11 mouse cellular contexts compared by ENCODE assay signal in the genomic region with DNA sequence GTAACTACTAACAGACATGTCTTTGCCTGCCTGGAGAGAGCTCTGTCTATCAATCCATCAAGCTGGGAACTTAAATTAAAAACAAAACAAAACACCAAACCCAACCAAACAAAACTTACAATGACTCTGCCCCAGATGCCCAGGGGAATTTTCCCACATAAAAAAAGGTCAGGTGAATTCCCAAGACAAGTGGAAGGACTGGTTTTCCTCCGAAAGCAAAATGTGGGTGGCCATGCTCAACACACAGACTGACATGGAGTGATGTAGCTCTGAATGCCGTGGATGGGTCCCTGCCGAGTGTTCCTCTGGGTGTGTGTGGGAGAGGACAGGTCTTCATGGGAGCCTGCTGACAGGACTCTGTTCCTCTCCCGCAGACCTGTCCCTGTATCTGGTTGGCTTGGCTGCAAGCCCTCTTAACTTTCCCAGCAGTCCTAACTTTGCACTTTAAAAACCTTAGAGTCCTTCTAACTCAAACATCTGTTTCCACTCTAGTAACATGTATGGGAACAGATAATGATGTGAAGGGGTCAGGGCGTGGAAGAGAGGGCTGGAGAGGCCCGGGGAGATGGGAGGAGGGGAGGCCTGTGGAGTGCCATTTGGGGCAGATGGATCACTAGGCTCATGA. TPM values are rescaled to one million over a fixed set of nuclear protein-coding genes. Genes with fewer than 3 reads are reported as not detected.
DNase-seq lines count a peak whose midpoint lies in the region; ATAC-seq and TF ChIP-seq lines count a peak whose summit lies in the region.
"Had no signal": no experiment of that assay in that cellular context is flagged by ENCODE, and none has a peak within 500 bp of the region (broad histone marks: within the 10 kb centered on the region; RNA-seq: fewer than 3 reads in every experiment).

No protein-coding gene starts in this region.

- no peak for ATAC-seq in hindbrain, postnatal 0 days
- ATAC-seq in intestine, embryonic 16.5 days: no peak

- H3K9ac ChIP-seq in hindbrain, postnatal 0 days (replicated peaks; ENCODE audit: low read length): no peak overlapping the region
- no peak overlapping the region for H3K9ac ChIP-seq in ES-Bruce4 (ENCODE audit: low read depth, poor library complexity, severe bottlenecking)
- 0 out of 2 replicates have a peak overlapping the region, but pooled peaks have one; percentile 27 for H3K9ac ChIP-seq in intestine, embryonic 16.5 days (ENCODE audit: low read depth, low read length)

- H3K4me2 ChIP-seq in hindbrain, postnatal 0 days (ENCODE audit: low read depth, low read length): no peak overlapping the region
- H3K4me2 ChIP-seq in intestine, embryonic 16.5 days (ENCODE audit: low read depth, low read length): no peak overlapping the region

- intact Hi-C loops in left cerebral cortex, postnatal 36 days (cut with DNase I): no loop called here

- H3K27me3 ChIP-seq in hindbrain, embryonic 10.5 days (ENCODE audit: insufficient read depth, poor library complexity, severe bottlenecking): no peaks in the 10 kb centered on the region
- H3K27me3 ChIP-seq in hindbrain, postnatal 0 days (ENCODE audit: insufficient read depth, low read length): no peaks in the 10 kb centered on the region
- no peaks in the 10 kb centered on the region; the same call in 1 of the 2 replicates for H3K27me3 ChIP-seq in ES-Bruce4 (ENCODE audit: control insufficient read depth, insufficient read depth, low read length, poor library complexity, severe bottlenecking)
- no peaks in the 10 kb centered on the region for H3K27me3 ChIP-seq in intestine, embryonic 16.5 days (replicated peaks; ENCODE audit: control insufficient read depth, insufficient read depth, low read length)

- peaks cover 49% of the 10 kb centered on the region for H3K4me1 ChIP-seq in hindbrain, embryonic 10.5 days (replicated peaks)
- no peaks in the 10 kb centered on the region for H3K4me1 ChIP-seq in hindbrain, postnatal 0 days (ENCODE audit: insufficient read depth, low read length)
- peaks cover 2% of the 10 kb centered on the region for H3K4me1 ChIP-seq in ES-Bruce4 (ENCODE audit: control insufficient read depth, insufficient read depth, low read length)
- H3K4me1 ChIP-seq in intestine, embryonic 16.5 days (ENCODE audit: control insufficient read depth, insufficient read depth, low read length): peaks cover 7% of the 10 kb centered on the region; the same call in 1 of the 2 replicates

- no peak for TF ChIP-seq EP300 in ES-Bruce4 (IDR thresholded peaks at IDR 0.05; ENCODE audit: insufficient read depth, low read depth, low read length)

- H3K36me3 ChIP-seq in hindbrain, embryonic 10.5 days: no peaks in the 10 kb centered on the region
- H3K36me3 ChIP-seq in hindbrain, postnatal 0 days (ENCODE audit: insufficient read depth, low read length): no peaks in the 10 kb centered on the region
- no peaks in the 10 kb centered on the region for H3K36me3 ChIP-seq in ES-Bruce4 (ENCODE audit: control insufficient read depth, insufficient read depth, low read length, poor library complexity, severe bottlenecking)
- H3K36me3 ChIP-seq in intestine, embryonic 16.5 days (ENCODE audit: control insufficient read depth, insufficient read depth, low read length): no peaks in the 10 kb centered on the region

- H3K9me3 ChIP-seq in hindbrain, embryonic 10.5 days: no peaks in the 10 kb centered on the region
- no peaks in the 10 kb centered on the region for H3K9me3 ChIP-seq in hindbrain, postnatal 0 days (ENCODE audit: low read length)
- no peaks in the 10 kb centered on the region for H3K9me3 ChIP-seq in ES-Bruce4 (replicated peaks; ENCODE audit: control insufficient read depth, insufficient read depth, low read length, poor library complexity, severe bottlenecking)
- H3K9me3 ChIP-seq in intestine, embryonic 16.5 days (ENCODE audit: control insufficient read depth, low read length): no peaks in the 10 kb centered on the region

- no peak overlapping the region for H3K4me3 ChIP-seq in hindbrain, embryonic 10.5 days
- no peak overlapping the region for H3K4me3 ChIP-seq in hindbrain, postnatal 0 days (ENCODE audit: low read length)
- no peak overlapping the region for H3K4me3 ChIP-seq in ES-Bruce4 (ENCODE audit: low read depth, low read length)
- no peak overlapping the region for H3K4me3 ChIP-seq in intestine, embryonic 16.5 days (ENCODE audit: low read length)
- H3K4me3 ChIP-seq: layer of hippocampus, adult 2 months; myocyte had no signal

- no peak for DNase-seq in hindbrain, embryonic 10.5 days (ENCODE audit: low spot score)
- no peak for DNase-seq in hindbrain, postnatal 0 days (ENCODE audit: low spot score)
- DNase-seq in embryo, embryonic 9.5 days (ENCODE audit: extremely low spot score): peak; percentile 61
- DNase-seq in thymus, postnatal 25 days: no peak
- no peak for DNase-seq in thymus, postnatal 36 days
- no peak for DNase-seq in left cerebral cortex, postnatal 36 days (ENCODE audit: low spot score in 2 of 2)

- WGBS in hindbrain, embryonic 10.5 days: 55% methylated on average over 6 of the region's 6 CpGs
- 55% methylated on average over 6 of the region's 6 CpGs for WGBS in hindbrain, postnatal 0 days
- 44% methylated on average over 6 of the region's 6 CpGs for WGBS in intestine, embryonic 16.5 days

- peak overlapping the region; percentile 72 for H3K27ac ChIP-seq in hindbrain, embryonic 10.5 days
- H3K27ac ChIP-seq in hindbrain, postnatal 0 days: no peak overlapping the region
- 0 out of 2 replicates have a peak overlapping the region, but pooled peaks have one; percentile 13 for H3K27ac ChIP-seq in ES-Bruce4 (ENCODE audit: insufficient read depth, low read length)
- no peak overlapping the region for H3K27ac ChIP-seq in intestine, embryonic 16.5 days (ENCODE audit: low read length)
- H3K27ac ChIP-seq: layer of hippocampus, adult 2 months had no signal

- no peak for TF ChIP-seq POLR2A in ES-Bruce4 (IDR thresholded peaks at IDR 0.05; ENCODE audit: insufficient read depth, low read length)

- TF ChIP-seq CTCF in hindbrain, postnatal 0 days (IDR thresholded peaks at IDR 0.05; ENCODE audit: low read depth): no peak
- no peak for TF ChIP-seq CTCF in ES-Bruce4 (IDR thresholded peaks at IDR 0.05; ENCODE audit: low read depth, low read length)

RNA-seq across cellular contexts. Expression of a gene that starts 9.9 kb away (rescaled TPM):
- 9.7 and 10.7 TPM in 2 replicates for polyA plus RNA-seq in hindbrain, embryonic 10.5 days (2016; fragmentation: Nextera tagmentation; extraction: Ambion mirVana)
- 8.9 and 11.4 TPM in 2 replicates for total RNA-seq in hindbrain, postnatal 0 days (2014; rRNA removed)
- polyA plus RNA-seq in hindbrain, postnatal 0 days (2015; fragmentation: Nextera tagmentation; extraction: Ambion mirVana): 4.6 and 4.8 TPM in 2 replicates
- 2.6 and 3.3 TPM in 2 replicates for polyA plus RNA-seq in ES-Bruce4 (2011; ENCODE audit: insufficient read depth, insufficient read length, low read depth, missing spikeins)
- polyA plus RNA-seq in intestine, embryonic 16.5 days (2015; fragmentation: Nextera tagmentation; extraction: Ambion mirVana): 5.1 and 5.2 TPM in 2 replicates
- 1 to 10 TPM; 2.7 to 2.9 TPM for total RNA-seq in left cerebral cortex, postnatal 36 days (2021)

RNA-seq across cellular contexts. Expression of a gene that starts 13.7 kb away (rescaled TPM):
- 0.50 and 0.72 TPM in 2 replicates for polyA plus RNA-seq in hindbrain, embryonic 10.5 days (2016; fragmentation: Nextera tagmentation; extraction: Ambion mirVana)
- total RNA-seq in hindbrain, postnatal 0 days (2014; rRNA removed): 0.86 and 1.9 TPM in 2 replicates
- polyA plus RNA-seq in hindbrain, postnatal 0 days (2015; fragmentation: Nextera tagmentation; extraction: Ambion mirVana): 0.19 and 0.38 TPM in 2 replicates
- polyA plus RNA-seq in ES-Bruce4 (2011; ENCODE audit: insufficient read depth, insufficient read length, low read depth, missing spikeins): not detected in 2 replicates
- polyA plus RNA-seq in intestine, embryonic 16.5 days (2015; fragmentation: Nextera tagmentation; extraction: Ambion mirVana): 0.15 and 0.22 TPM in 2 replicates
- total RNA-seq in left cerebral cortex, postnatal 36 days (2021): under 1 TPM; 0.25 to 0.27 TPM
- polyA plus RNA-seq: CD4-positive, CD25-positive, alpha-beta regulatory T cell, adult 4 months had no signal

RNA-seq across cellular contexts. Expression of a gene that starts 53.3 kb away (rescaled TPM):
- polyA plus RNA-seq in hindbrain, embryonic 10.5 days (2016; fragmentation: Nextera tagmentation; extraction: Ambion mirVana): 6.4 and 10.0 TPM in 2 replicates
- 30.9 and 33.9 TPM in 2 replicates for total RNA-seq in hindbrain, postnatal 0 days (2014; rRNA removed)
- 16.3 and 19.2 TPM in 2 replicates for polyA plus RNA-seq in hindbrain, postnatal 0 days (2015; fragmentation: Nextera tagmentation; extraction: Ambion mirVana)
- 0.87 and 1.2 TPM in 2 replicates for polyA plus RNA-seq in ES-Bruce4 (2011; ENCODE audit: insufficient read depth, insufficient read length, low read depth, missing spikeins)
- 8.2 and 8.3 TPM in 2 replicates for polyA plus RNA-seq in intestine, embryonic 16.5 days (2015; fragmentation: Nextera tagmentation; extraction: Ambion mirVana)
- total RNA-seq in left cerebral cortex, postnatal 36 days (2021): 10 to 100 TPM; 11.5 to 12.7 TPM

Comparison
In these comparisons a context has a peak if more than half of its experiments do, and no peak if none do; other contexts are left out.
1. H3K27ac ChIP-seq: peak in hindbrain, embryonic 10.5 days (single experiment) and ES-Bruce4 (single experiment); none in hindbrain, postnatal 0 days (single experiment) and intestine, embryonic 16.5 days (single experiment).